Mouse (Mus musculus) embryonic facial prominence, embryonic 11.5 days (tissue): Measurements from ENCODE around the gene Gm2016. TPM values are rescaled to one million over a fixed set of nuclear protein-coding genes. Genes with fewer than 3 reads are reported as not detected.
"Not testable (repeated sequence)": the region's sequence is repeated elsewhere in the genome, so short reads cannot be mapped to it uniquely, and the experiment has no call there.

Experiments
- ATAC-seq: fragments of 200-750 bp; cut with Nextera tagmentation; replicated peaks from 2 replicates; pipeline ENCODE4 v1.8.0; 2017; ENCODE audit warnings: low read depth; ENCODE audit not compliant: insufficient number of reproducible peaks, low FRiP score, low TSS enrichment
- DNase-seq: peaks from one replicate; pipeline ENCODE4 v3.0.0-alpha.2; 2015; ENCODE audit warnings: low spot score
- H3K27ac ChIP-seq: fragments of 300-500 bp; sonication (generic); replicated peaks from 2 replicates; pipeline ENCODE4 v1.5.1; 2014; ENCODE audit warnings: mild to moderate bottlenecking, low read depth, low read length, control low read depth
- H3K27me3 ChIP-seq: fragments of 300-500 bp; sonication (generic); 2 replicates; pipeline ENCODE4 v1.6.1; 2014; ENCODE audit warnings: mild to moderate bottlenecking, low read length, moderate library complexity, mixed read lengths; ENCODE audit not compliant: control insufficient read depth, insufficient read depth
- H3K36me3 ChIP-seq: fragments of 300-500 bp; sonication (generic); replicated peaks from 2 replicates; pipeline ENCODE4 v1.6.1; 2014; ENCODE audit warnings: low read depth, mild to moderate bottlenecking, low read length, moderate library complexity, mixed read lengths; ENCODE audit not compliant: control insufficient read depth, insufficient read depth
- H3K4me1 ChIP-seq: fragments of 300-500 bp; sonication (generic); 2 replicates; pipeline ENCODE4 v1.6.1; 2014; ENCODE audit warnings: low read length, mixed read lengths; ENCODE audit not compliant: control insufficient read depth, insufficient read depth
- H3K4me2 ChIP-seq: fragments of 300-500 bp; sonication (generic); 2 replicates; pipeline ENCODE4 v1.6.1; 2014; ENCODE audit warnings: low read depth, mild to moderate bottlenecking, control low read depth, low read length, moderate library complexity
- H3K4me3 ChIP-seq: fragments of 300-500 bp; sonication (generic); 2 replicates; pipeline ENCODE4 v1.5.1; 2014; ENCODE audit warnings: low read depth, low read length, control low read depth
- H3K9ac ChIP-seq: fragments of 300-500 bp; sonication (generic); replicated peaks from 2 replicates; pipeline ENCODE4 v1.6.1; 2014; ENCODE audit warnings: mild to moderate bottlenecking, control low read depth, low read length
- H3K9me3 ChIP-seq: fragments of 300-500 bp; sonication (generic); replicated peaks from 2 replicates; pipeline ENCODE4 v1.6.1; 2016; ENCODE audit warnings: mild to moderate bottlenecking, low read length, inconsistent platforms, mixed read lengths; ENCODE audit not compliant: control insufficient read depth
- WGBS: fragments of 180-500 bp; shearing (Covaris S2); extraction: QIAGEN DNeasy Blood & Tissue Kit; methylation state at CpG from one replicate; pipeline ENCODE4 v1.1.7; 2014; 5-methylcytosine and 5-hydroxymethylcytosine counted together
- polyA plus RNA-seq: library from polyadenylated mRNA; unstranded; fragments of >200 nt; fragmentation: Nextera tagmentation; extraction: Ambion mirVana; gene quantifications from 2 replicates; pipeline ENCODE4 v1.2.1, GENCODE M21; 2014

The Gm2016 gene
- polyA plus RNA-seq = not detected in 2 replicates

DNA sequence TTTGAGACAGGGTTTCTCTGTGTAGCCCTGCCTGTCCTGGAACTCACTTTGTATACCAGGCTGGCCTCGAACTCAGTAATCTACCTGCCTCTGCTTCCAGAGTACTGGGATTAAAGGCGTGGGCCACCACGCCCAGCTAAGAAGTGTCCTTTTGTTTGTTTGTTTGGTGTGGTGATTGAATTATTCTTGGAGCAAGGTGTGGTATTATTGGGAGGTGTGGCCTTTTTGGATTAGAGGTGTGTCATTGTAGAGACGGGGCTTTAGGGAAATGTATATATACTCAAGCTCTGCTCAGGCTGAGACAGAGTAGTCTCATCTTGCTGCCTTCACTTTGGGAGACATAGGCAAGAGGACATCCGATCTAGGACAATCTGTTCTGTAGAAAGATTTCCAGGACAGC, at the start of gene Gm2016:
Gene Gm2016 (plus strand): TSS at position 301 of the 400 bp plus-strand sequence.
- not testable (repeated sequence) for H3K4me1 ChIP-seq, H3K9me3 ChIP-seq, H3K4me3 ChIP-seq, ATAC-seq, H3K27ac ChIP-seq, DNase-seq, H3K4me2 ChIP-seq, H3K36me3 ChIP-seq, H3K27me3 ChIP-seq, H3K9ac ChIP-seq
- 75% methylated on average over 5 of the region's 5 CpGs for WGBS

DNA sequence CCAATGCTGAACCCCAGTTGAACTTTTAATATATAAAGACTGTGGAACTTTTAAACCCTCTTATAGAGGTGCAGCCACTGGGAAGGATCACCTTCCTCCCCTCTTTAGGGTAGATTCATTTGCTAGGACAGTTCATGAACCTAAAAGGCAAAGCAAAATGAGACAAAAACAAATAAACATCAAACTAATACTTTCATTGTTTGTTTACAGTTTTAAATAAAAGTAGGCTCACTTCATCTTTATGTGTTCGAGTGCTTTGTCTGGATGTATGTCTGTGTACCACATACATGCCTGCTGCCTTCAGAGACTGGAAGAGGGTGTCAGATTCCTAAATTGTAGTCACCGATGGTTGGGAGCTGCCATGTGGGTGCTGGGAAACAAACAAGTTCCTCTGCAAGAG, 31.6 kb upstream of the Gm2016 start, which contains the start of gene Gm2001:
Gene Gm2001 (minus strand): TSS at position 101 of the 400 bp plus-strand sequence.
- not testable (repeated sequence) for DNase-seq, H3K9ac ChIP-seq, H3K27ac ChIP-seq, H3K9me3 ChIP-seq, H3K4me1 ChIP-seq, H3K4me3 ChIP-seq, ATAC-seq, H3K27me3 ChIP-seq, H3K36me3 ChIP-seq, H3K4me2 ChIP-seq
- WGBS = 65% methylated on average over 1 of the region's 2 CpGs

- H3K9ac ChIP-seq, H3K9me3 ChIP-seq, H3K36me3 ChIP-seq, H3K27me3 ChIP-seq, DNase-seq, H3K27ac ChIP-seq, ATAC-seq, H3K4me3 ChIP-seq, H3K4me1 ChIP-seq, H3K4me2 ChIP-seq: not testable (repeated sequence)
- no CpG with 5 or more reads among the region's 2 CpGs for WGBS
Observed at GRCm38 (mm10) chr12:87850657-87851056, 23.2 kb upstream of the Gm2016 start.

DNA sequence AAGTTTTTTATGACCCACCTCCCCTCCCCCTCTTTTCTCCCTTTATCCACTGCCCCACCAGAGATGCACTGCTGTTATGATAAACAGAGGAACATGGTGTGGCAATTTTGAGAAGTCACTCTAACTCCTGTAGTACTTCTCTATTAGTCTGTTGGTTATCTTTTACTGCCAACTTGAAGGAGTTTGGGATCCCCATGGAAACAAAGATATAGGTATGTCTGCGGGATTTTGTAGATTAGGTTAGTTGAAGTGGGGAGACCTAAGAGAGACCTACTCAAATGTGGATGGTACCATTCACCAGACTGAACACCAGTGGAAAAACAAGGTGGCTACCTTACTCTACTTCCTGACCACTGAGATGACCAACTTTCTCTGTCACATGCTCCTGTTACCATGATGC, 17.8 kb upstream of the Gm2016 start:
- H3K4me2 ChIP-seq, DNase-seq, ATAC-seq, H3K4me1 ChIP-seq, H3K27ac ChIP-seq, H3K9ac ChIP-seq, H3K27me3 ChIP-seq, H3K36me3 ChIP-seq, H3K9me3 ChIP-seq, H3K4me3 ChIP-seq: not testable (repeated sequence)
- 76% methylated on average over 1 of the region's 1 CpGs for WGBS

DNA sequence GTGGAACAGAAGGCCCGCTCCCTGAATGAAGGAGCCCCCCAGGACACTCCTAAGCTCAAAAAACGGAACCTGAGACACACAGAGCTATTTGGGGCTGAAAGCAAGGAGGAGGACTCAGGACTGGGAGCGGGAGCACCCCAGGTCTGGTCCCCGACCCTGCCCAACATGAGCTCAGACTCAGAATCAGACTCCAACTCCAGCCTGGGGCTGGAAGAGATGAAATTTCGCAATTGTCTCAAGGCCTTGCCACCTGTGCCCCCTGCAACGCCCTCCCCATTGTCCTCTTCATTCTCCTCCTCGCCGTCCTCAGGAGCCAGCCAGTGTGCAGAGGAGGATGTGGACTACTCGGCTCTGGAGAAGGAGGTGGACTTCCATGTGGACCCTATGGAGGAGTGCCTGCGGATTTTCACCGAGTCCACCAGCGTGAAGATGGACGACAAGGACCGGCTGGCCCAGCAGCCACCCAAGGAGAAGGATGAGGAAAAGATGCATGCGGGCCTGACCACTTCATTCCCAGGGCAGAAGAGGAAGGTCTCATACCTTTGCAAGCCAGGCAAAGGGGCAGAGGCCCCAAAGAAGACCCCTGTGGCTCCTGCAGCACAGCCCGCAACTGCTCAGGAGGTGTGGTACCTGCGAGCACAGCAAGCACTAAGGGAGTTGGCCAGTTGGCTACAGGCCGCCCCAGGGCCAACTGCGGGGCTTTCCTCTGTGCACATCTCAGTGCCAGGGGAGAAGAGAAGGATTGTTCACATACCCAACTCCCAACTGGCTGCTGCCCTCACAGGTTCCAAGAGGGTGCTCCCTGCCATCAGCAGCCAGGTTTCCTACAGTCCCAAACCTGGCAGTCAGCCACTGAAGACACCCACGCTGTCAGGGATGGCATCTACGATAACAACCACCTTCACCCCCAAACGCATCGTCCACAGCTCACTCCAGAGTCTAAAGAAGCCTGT, 11.9 kb upstream of the Gm2016 start:
- not testable (repeated sequence) for H3K4me1 ChIP-seq, H3K36me3 ChIP-seq, H3K4me3 ChIP-seq, H3K9ac ChIP-seq, ATAC-seq, H3K9me3 ChIP-seq, H3K27me3 ChIP-seq, H3K4me2 ChIP-seq, H3K27ac ChIP-seq, DNase-seq
- WGBS = 84% methylated on average over 23 of the region's 23 CpGs

DNA sequence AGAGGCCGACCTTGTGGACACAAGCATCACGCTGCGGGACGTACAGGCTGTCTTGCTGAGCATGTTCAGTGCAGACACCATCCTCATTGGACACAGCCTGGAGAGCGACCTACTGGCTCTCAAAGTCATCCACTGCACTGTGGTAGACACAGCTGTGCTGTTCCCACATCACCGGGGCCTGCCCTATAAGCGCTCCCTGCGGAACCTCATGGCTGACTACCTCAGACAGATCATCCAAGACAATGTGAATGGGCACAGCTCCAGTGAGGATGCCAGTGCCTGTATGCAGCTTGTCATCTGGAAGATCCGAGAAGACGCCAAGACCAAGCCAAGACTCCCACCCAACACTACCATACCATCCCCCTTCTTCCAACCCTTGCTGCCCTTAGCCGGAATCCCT, 10.2 kb upstream of the Gm2016 start:
- H3K27ac ChIP-seq, ATAC-seq, H3K36me3 ChIP-seq, DNase-seq, H3K4me2 ChIP-seq, H3K4me1 ChIP-seq, H3K9me3 ChIP-seq, H3K4me3 ChIP-seq, H3K27me3 ChIP-seq, H3K9ac ChIP-seq: not testable (repeated sequence)
- 94% methylated on average over 9 of the region's 11 CpGs for WGBS

- not testable (repeated sequence) for H3K4me1 ChIP-seq, H3K4me2 ChIP-seq, DNase-seq, H3K9ac ChIP-seq, ATAC-seq, H3K27ac ChIP-seq, H3K9me3 ChIP-seq, H3K27me3 ChIP-seq, H3K4me3 ChIP-seq, H3K36me3 ChIP-seq
- 78% methylated on average over 2 of the region's 2 CpGs for WGBS
Observed at GRCm38 (mm10) chr12:87864048-87864447, 9.8 kb upstream of the Gm2016 start.

- not testable (repeated sequence) for H3K27me3 ChIP-seq, H3K4me2 ChIP-seq, H3K4me1 ChIP-seq, H3K4me3 ChIP-seq, H3K36me3 ChIP-seq, DNase-seq, H3K27ac ChIP-seq, H3K9me3 ChIP-seq, H3K9ac ChIP-seq, ATAC-seq
- WGBS = 71% methylated on average over 1 of the region's 1 CpGs
Observed at GRCm38 (mm10) chr12:87895070-87895469, 21.2 kb downstream of the Gm2016 start, which contains the start of gene Gm2022. Gene Gm2022 (plus strand): TSS chr12:87895370.
